Mouse (Mus musculus) embryonic fibroblast, embryonic 13.5 days (primary cell): ENCODE data around the gene Arid3a. TPM values are rescaled to one million over a fixed set of nuclear protein-coding genes. Genes with fewer than 3 reads are reported as not detected.

Source experiments
- H3K27ac ChIP-seq: 2 replicates; pipeline ENCODE4 v1.5.1; 2012; ENCODE audit warnings: low read length, control low read depth, inconsistent platforms; ENCODE audit not compliant: insufficient read depth
- H3K4me1 ChIP-seq: 2 replicates; pipeline ENCODE4 v1.6.1; 2011; ENCODE audit warnings: low read length; ENCODE audit not compliant: control insufficient read depth, insufficient read depth
- H3K4me3 ChIP-seq: 2 replicates; pipeline ENCODE4 v1.5.1; 2011; ENCODE audit warnings: mild to moderate bottlenecking, control low read depth, low read length; ENCODE audit not compliant: insufficient read depth
- CTCF ChIP-seq: IDR thresholded peaks from 2 replicates; pipeline ENCODE4 v1.5.1; 2011; ENCODE audit warnings: mild to moderate bottlenecking, control low read depth, low read length, moderate library complexity, borderline replicate concordance; ENCODE audit not compliant: insufficient read depth
- POLR2A ChIP-seq: IDR thresholded peaks from 2 replicates; pipeline ENCODE4 v1.6.1; 2011; ENCODE audit warnings: low read depth, mild to moderate bottlenecking, control low read depth, low read length, moderate library complexity
- polyA plus RNA-seq: library from polyadenylated mRNA; stranded (reverse); fragments of >200 nt; gene quantifications from 2 replicates; pipeline ENCODE4 v1.2.4, GENCODE M21; 2011; ENCODE audit warnings: low read depth; ENCODE audit not compliant: missing spikeins, insufficient read length

Arid3a gene
- polyA plus RNA-seq, 1 experiment, result 6.0 TPM

DNA sequence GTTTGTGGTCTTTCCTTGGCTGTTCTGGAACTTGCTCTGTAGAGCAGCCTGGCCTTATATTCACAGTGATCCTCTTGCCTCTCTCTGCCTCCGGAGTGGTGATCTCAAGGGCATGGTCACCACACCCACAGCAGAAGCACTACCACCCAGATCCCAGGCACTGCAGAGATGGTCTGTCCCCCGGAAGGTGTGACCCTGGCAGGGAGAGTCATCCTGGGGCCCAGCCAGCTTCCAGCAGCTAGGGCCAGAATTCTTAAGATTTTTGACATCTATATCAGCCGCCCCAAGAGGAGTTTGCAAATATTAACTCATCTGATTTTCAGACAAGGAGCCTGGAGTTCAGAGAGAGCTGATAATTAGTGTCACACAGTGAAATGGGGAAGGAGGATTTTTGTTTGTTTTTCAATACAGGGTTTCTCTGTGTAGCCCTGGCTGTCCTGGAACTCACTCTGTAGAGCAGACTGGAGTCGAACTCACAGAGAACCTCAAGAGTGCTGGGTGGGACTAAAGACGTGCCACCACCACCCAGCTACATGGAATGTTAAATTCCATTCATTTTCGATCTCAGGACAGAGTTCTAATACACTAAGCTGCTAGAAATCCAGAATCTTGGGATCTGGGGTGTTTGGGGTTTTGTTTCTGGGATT, 59.5 kb downstream of the Arid3a start:
- peak overlapping the region; percentile 99 for H3K27ac ChIP-seq
- H3K4me3 ChIP-seq, result peak overlapping the region; percentile 7
- peaks cover 2% of the 10 kb centered on the region; the same call in 1 of the 2 replicates for H3K4me1 ChIP-seq
- TF ChIP-seq POLR2A (peak; percentile 75), CTCF (no peak)

DNA sequence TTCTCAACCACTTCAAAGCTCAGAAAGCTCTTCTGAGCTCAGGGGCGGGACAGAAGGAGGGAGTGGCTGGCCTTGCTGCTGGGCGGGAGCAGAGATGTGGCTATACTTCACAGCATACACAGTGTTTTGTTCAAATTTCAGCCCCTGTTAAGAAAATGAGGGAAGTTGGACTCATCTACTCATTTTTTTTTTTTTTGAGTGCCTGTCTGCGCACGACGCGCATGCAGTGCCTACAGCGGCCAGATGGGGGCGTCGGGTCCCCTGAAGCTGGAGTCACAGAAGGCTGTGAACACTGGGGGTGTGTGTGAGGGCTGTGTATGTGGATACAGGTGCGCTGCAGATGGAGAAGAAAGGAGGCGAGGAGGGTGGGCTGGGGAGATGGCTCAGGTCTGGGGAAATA, 60.1 kb downstream of the Arid3a start:
- Histone ChIP-seq H3K4me3 (no peak overlapping the region), H3K27ac (peak overlapping the region; percentile 99), H3K4me1 (peaks cover 2% of the 10 kb centered on the region; the same call in 1 of the 2 replicates)
- peak; percentile 70 for TF ChIP-seq CTCF
- TF ChIP-seq POLR2A, result peak; percentile 25

DNA sequence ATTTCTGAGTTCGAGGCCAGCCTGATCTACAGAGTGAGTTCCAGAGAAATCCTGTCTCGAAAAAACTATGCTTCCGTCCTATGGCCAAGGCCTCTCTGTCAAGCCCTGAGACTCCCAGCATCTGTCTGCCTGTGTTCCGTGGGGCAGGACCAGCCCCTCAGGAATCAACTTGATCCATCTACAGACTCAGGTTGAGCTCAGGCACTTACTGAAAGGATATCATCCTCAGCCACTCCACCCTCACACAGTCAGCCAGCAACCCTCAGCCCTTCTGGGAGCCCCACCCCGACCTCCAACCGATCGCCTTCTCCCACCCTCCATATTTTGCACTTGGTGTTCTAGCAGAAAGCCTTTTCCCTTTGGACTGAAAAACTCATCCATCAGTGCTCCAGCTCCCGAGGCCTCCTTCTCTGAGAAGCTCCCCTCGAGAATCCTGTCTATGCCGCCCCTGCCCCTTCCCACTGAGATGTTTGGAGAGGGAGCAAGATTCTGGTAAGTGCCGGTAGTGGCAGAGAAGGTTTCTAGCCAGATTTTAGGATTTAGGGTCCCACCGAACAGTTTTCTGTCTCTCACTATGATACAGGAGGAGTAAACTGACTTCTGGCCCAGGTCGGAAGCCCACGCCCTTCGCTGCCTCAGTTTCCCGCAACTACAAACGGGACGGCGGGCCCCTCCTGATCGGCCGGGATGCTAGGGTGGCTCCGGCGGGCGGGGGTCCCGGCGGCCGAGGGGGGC, 61.1 kb downstream of the Arid3a start:
- TF ChIP-seq CTCF (no peak), POLR2A (peak; percentile 61)
- Histone ChIP-seq H3K4me3 (peak overlapping the region; percentile 71), H3K27ac (peak overlapping the region; percentile 99), H3K4me1 (0 out of 2 replicates have a peak, but pooled peaks cover 2% of the 10 kb centered on the region)

DNA sequence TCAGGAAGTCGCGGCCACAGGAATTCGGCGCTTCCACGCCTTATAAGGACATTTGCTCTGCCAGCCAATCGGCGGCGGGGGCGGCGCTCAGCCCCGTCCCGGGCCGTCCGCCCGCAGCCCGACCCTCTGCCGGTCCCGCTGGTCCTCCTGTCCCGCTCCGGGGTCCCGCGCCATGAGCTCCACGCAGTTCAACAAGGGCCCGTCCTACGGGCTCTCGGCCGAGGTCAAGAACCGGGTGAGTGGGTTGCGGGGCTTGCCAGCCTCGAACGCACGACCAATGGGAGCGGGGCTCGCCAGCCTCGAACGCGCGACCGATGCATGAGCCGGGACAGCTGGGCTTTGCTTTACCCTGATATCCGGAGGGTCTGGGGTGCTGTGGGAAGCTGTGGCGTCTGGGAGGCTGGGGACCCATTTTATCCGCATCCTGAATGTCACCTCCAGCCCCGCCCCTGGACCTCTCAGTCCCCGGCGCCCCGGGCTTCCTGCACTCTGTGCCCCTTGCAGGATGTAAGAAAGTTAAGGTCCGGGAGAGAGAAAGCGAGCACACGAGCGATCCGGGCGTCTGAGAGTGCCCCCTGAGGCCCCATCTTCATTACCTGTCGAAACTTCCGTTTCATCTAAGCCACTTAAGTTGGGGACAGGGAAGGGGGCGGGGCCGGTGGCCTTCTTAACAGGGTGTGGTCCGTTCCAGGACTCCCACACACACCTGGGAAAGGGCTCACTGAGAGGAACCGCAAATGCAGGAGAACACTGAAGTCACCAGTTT, 61.8 kb downstream of the Arid3a start, which contains the start of gene Cnn2:
TSS of gene Cnn2 (plus strand) at position 79 of the 766 bp plus-strand sequence.
- peak within 1 kb of the TSS; percentile 99 for H3K27ac ChIP-seq
- peak within 1 kb of the TSS; percentile 71 for H3K4me3 ChIP-seq
- 0 out of 2 replicates have a peak, but pooled peaks cover 2% of the 10 kb centered on the region for H3K4me1 ChIP-seq
- no peak for TF ChIP-seq CTCF
- TF ChIP-seq POLR2A, result peak; percentile 75

DNA sequence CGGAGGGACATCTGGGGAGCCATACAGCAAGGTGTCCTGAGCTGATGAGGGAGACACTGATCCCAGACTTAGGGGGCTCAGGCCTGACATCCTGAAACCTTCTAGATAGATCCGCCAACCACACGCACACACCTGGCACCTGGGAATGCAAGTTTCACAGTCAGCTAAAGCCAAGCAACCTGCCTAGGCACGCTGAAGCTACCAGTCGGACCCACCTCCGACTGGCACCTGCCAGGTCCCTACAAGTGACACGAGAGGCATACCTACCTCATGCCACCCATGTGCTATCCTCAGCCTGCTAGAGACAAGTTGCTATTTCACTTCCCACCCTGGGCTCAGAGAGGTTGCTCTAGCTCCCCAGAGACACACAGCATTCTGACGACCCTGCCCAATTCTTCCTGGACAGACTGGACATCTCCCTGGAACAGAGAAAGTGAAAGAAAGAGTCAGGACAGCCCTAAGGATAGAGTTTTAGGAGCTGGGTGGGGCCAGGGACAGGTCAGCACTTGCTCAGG, 62.5 kb downstream of the Arid3a start:
- Histone ChIP-seq H3K4me1 (0 out of 2 replicates have a peak, but pooled peaks cover 2% of the 10 kb centered on the region), H3K27ac (peak overlapping the region; percentile 99), H3K4me3 (peak overlapping the region; percentile 71)
- TF ChIP-seq POLR2A, result peak; percentile 56; the same call in 1 of the 2 replicates
- no peak for TF ChIP-seq CTCF

DNA sequence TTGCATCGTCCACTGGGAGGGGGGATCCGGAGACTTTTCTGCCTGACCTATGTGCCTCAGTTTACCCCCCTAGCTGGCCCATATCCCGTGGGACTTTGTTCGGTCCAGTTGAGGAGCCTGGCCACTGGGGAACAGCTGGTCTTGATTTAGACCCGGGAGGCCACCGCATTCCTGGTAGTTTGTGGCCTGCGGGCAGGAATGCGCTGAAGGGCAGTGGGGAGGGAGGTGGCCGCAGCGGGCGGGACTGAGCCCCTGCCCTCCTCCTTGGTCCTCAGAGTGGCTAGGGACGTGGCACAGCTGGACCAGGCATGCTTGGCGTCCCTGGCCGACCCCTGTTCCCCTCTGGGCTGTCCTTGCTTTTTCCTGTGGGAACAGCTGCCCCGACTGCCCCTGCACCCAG, 63.0 kb downstream of the Arid3a start:
- H3K4me3 ChIP-seq, result peak overlapping the region; percentile 71
- TF ChIP-seq POLR2A (peak; percentile 62; the same call in 1 of the 2 replicates), CTCF (no peak)
- peak overlapping the region; percentile 99 for H3K27ac ChIP-seq
- H3K4me1 ChIP-seq, result 0 out of 2 replicates have a peak, but pooled peaks cover 2% of the 10 kb centered on the region

DNA sequence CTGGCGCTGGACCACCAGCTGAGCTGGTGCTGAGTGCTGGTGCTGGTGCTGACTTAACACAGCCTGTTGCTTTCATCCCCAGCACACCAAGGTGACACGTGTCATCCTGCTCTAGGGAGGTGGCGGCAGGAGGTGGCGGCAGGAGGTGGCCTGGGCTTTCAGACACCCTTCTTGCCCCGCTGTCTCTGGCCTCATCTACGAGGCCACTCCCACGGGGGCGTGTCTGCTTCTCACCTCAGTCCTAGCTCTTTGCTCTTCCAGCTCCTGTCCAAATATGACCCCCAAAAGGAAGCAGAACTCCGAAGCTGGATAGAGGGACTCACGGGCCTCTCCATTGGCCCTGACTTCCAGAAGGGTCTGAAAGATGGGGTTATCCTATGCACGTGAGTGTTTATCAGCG, 64.3 kb downstream of the Arid3a start:
- Histone ChIP-seq H3K4me3 (peak overlapping the region; percentile 71), H3K4me1 (no peaks in the 10 kb centered on the region), H3K27ac (peak overlapping the region; percentile 4; the same call in 1 of the 2 replicates)
- peak; percentile 44 for TF ChIP-seq POLR2A
- TF ChIP-seq CTCF, result no peak

GRCm38 (mm10) chr10:79991548-79991947, 64.7 kb downstream of the Arid3a start:
- TF ChIP-seq CTCF (no peak), POLR2A (no peak)
- Histone ChIP-seq H3K4me3 (peak overlapping the region; percentile 71), H3K27ac (no peak overlapping the region), H3K4me1 (no peaks in the 10 kb centered on the region)

- Histone ChIP-seq H3K4me3 (no peak overlapping the region), H3K27ac (no peak overlapping the region), H3K4me1 (no peaks in the 10 kb centered on the region)
- TF ChIP-seq CTCF (no peak), POLR2A (no peak)
These were observed 67.7 kb downstream of the Arid3a start for GRCm38 (mm10) chr10:79994397-79995115.
